Mouse (Mus musculus) bone marrow, adult 2 months (tissue): Measurements from ENCODE around the gene Ctla4. TPM values are rescaled to one million over a fixed set of nuclear protein-coding genes. Genes with fewer than 3 reads are reported as not detected.

Experiments used
- H3K27ac ChIP-seq: fragments of 200-500 bp; 2 replicates; pipeline ENCODE4 v1.5.1; 2012; ENCODE audit warnings: low read depth, mild to moderate bottlenecking, control low read depth, inconsistent platforms, low read length; ENCODE audit not compliant: control insufficient read depth, poor library complexity, insufficient read depth
- H3K4me1 ChIP-seq: fragments of 200-500 bp; 2 replicates; pipeline ENCODE4 v1.6.1; 2011; ENCODE audit warnings: low read length; ENCODE audit not compliant: control insufficient read depth, insufficient read depth
- H3K4me3 ChIP-seq: fragments of 200-500 bp; replicated peaks from 2 replicates; pipeline ENCODE3; 2011; ENCODE audit warnings: mild to moderate bottlenecking, low read depth, low read length, control low read depth; ENCODE audit not compliant: control insufficient read depth
- CTCF ChIP-seq: fragments of 200-500 bp; IDR thresholded peaks from 2 replicates; pipeline ENCODE4 v1.5.1; 2011; ENCODE audit warnings: low read length, control low read depth; ENCODE audit not compliant: control insufficient read depth, insufficient read depth
- POLR2A ChIP-seq: fragments of 200-500 bp; IDR thresholded peaks from 2 replicates; pipeline ENCODE4 v1.6.1; 2011; ENCODE audit warnings: low read depth, mild to moderate bottlenecking, control low read depth, low read length, borderline replicate concordance; ENCODE audit not compliant: control insufficient read depth
- WGBS: fragments of 180-500 bp; shearing (Covaris S2); methylation state at CpG from one replicate; pipeline ENCODE4 v1.1.7; 2018; 5-methylcytosine and 5-hydroxymethylcytosine counted together
- polyA plus RNA-seq: library from polyadenylated mRNA; stranded (reverse); fragments of >200 nt; gene quantifications from 2 replicates; pipeline ENCODE4 v1.2.4, GENCODE M21; 2011; ENCODE audit warnings: low replicate concordance; ENCODE audit not compliant: missing spikeins, insufficient read depth, insufficient read length

The Ctla4 gene
- polyA plus RNA-seq, 1 experiment: not detected

DNA sequence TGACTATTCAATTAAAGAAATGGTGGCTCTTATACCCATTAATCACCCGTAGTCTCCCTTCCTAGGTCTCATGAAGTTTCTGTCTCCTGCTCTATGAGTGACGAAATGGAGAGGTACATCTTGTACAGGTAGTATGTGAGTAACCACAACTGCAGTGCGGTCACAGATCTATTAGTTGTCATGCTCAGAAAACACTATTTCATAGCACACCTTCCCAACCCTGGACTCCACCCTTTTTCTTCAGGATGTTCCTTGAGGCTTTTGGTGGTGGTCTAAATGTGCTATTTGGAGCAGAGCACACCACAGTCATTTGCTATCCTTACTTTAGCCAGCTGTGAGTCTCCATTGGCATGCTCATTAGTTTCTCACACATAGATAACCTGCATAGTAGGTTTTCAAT lies 42.2 kb downstream of the Ctla4 start:
- WGBS: 81% methylated on average over 3 of the region's 3 CpGs
- Histone ChIP-seq H3K27ac (no peak overlapping the region), H3K4me1 (no peaks in the 10 kb centered on the region), H3K4me3 (no peak overlapping the region)
- TF ChIP-seq POLR2A (no peak), CTCF (no peak)

DNA sequence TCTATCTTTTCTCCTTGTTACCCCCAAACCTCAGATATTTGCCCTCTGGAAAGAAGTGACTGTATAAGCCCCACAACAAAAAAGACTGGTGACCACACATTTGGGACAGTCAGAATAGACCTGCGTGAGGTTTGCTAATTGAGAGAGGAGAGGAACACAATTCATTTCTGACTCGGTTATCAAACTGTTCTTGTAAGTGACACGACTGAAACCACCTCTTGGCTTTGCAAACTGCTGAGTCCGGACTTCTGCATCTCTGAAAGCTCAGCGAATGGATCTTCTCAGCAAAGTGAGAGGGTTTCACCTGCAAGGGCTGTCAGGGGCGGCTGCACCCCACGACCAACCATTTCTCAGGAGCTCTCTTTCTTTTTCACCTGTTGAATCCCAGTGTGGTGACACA lies 43.6 kb downstream of the Ctla4 start:
- TF ChIP-seq POLR2A (no peak), CTCF (no peak)
- Histone ChIP-seq H3K27ac (no peak overlapping the region), H3K4me3 (no peak overlapping the region), H3K4me1 (no peaks in the 10 kb centered on the region)
- WGBS: 78% methylated on average over 7 of the region's 7 CpGs

- Histone ChIP-seq H3K27ac (no peak overlapping the region), H3K4me1 (peaks cover 1% of the 10 kb centered on the region; the same call in 1 of the 2 replicates), H3K4me3 (no peak overlapping the region)
- TF ChIP-seq POLR2A (no peak), CTCF (no peak)
- WGBS: 73% methylated on average over 8 of the region's 8 CpGs
These were observed 49.3 kb downstream of the Ctla4 start for GRCm38 (mm10) chr1:60935968-60936581.

GRCm38 (mm10) chr1:60936963-60937711 lies 50.3 kb downstream of the Ctla4 start:
- Histone ChIP-seq H3K4me1 (peaks cover 2% of the 10 kb centered on the region; the same call in 1 of the 2 replicates), H3K27ac (no peak overlapping the region), H3K4me3 (no peak overlapping the region)
- WGBS: 28% methylated on average over 6 of the region's 6 CpGs
- TF ChIP-seq CTCF (no peak), POLR2A (no peak)

DNA sequence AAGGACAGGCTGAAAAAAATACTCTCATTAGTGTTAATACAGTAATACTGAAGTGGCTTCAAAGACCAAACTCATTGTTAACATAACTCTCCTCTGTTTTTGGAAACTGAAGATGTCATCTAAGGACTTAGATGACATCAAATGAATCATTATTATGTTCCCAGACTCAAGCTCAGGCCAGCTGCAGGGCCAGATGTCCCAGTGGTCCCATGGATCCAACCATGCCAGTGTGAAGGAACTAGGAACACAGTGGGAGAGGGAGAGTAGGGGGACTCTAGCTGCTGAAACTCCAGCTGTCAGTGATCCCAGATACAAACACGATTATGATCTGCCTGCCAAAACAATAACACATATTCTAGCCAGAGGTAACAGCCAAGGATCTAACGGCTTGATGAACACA lies 51.5 kb downstream of the Ctla4 start:
- 76% methylated on average over 2 of the region's 2 CpGs for WGBS
- H3K4me3 ChIP-seq: no peak overlapping the region
- TF ChIP-seq POLR2A: no peak
- TF ChIP-seq CTCF: no peak
- H3K27ac ChIP-seq: no peak overlapping the region
- H3K4me1 ChIP-seq: peaks cover 2% of the 10 kb centered on the region; the same call in 1 of the 2 replicates

GRCm38 (mm10) chr1:60938974-60939373 lies 52.2 kb downstream of the Ctla4 start:
- no peak overlapping the region for H3K4me3 ChIP-seq
- no peak overlapping the region for H3K27ac ChIP-seq
- TF ChIP-seq CTCF (no peak), POLR2A (no peak)
- 84% methylated on average over 5 of the region's 5 CpGs for WGBS
- H3K4me1 ChIP-seq: peaks cover 2% of the 10 kb centered on the region; the same call in 1 of the 2 replicates

DNA sequence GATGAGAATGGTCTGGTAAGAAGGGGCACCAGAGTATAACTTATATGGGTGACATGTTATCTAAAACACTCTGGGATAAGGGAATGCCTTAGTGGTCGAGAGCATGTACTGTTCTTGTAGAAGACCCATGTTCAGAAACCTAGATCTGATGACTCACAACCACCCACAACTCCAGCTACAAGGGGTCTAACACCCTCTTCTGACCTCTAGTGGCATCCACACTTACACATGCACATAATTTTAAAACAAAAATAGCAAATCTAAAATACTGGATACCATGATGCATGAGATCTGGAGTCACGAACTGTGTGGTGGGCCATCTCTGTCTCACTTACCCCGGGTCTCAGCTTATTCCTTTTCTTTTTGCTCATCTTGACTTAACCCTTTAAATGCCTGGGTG lies 53.2 kb downstream of the Ctla4 start:
- Histone ChIP-seq H3K4me1 (peaks cover 2% of the 10 kb centered on the region; the same call in 1 of the 2 replicates), H3K4me3 (no peak overlapping the region), H3K27ac (no peak overlapping the region)
- 74% methylated on average over 3 of the region's 3 CpGs for WGBS
- TF ChIP-seq POLR2A: no peak
- no peak for TF ChIP-seq CTCF

- no peak overlapping the region for H3K4me3 ChIP-seq
- WGBS: 13% methylated on average over 1 of the region's 1 CpGs
- H3K27ac ChIP-seq: peak overlapping the region; percentile 61
- H3K4me1 ChIP-seq: peaks cover 2% of the 10 kb centered on the region; the same call in 1 of the 2 replicates
- TF ChIP-seq CTCF: no peak
- no peak for TF ChIP-seq POLR2A
These were observed 53.8 kb downstream of the Ctla4 start for GRCm38 (mm10) chr1:60940620-60941019.
